Mouse (Mus musculus): ENCODE results near the gene Olfr295.

Olfr295 gene

GRCm38 (mm10) chr7:86583562-86583961 lies at the start of gene Olfr295:
Gene Olfr295, plus strand, starts transcription at chr7:86583862.
- no peak for DNase-seq (ENCODE audit: low spot score)

- no peak for DNase-seq (ENCODE audit: low spot score)
These were observed 32.9 kb downstream of the Olfr295 start, which contains the start of gene Olfr294 for GRCm38 (mm10) chr7:86616543-86616942. Gene Olfr294, minus strand, starts transcription at chr7:86616643.

Data from layer of hippocampus, adult 9-10 months (tissue).